11 mouse cellular contexts compared by ENCODE assay signal in genomic region chr9:116328201-116328600, GRCm38 (mm10).
DNase-seq lines count a peak whose midpoint lies in the region; ATAC-seq and TF ChIP-seq lines count a peak whose summit lies in the region.
"Had no signal": no experiment of that assay in that cellular context is flagged by ENCODE, and none has a peak within 500 bp of the region (broad histone marks: within the 10 kb centered on the region; RNA-seq: fewer than 3 reads in every experiment).

No protein-coding gene starts in this region.

- no peak for ATAC-seq in midbrain, postnatal 0 days (ENCODE audit: low FRiP score)
- ATAC-seq in midbrain, embryonic 16.5 days, result no peak
- ATAC-seq in forebrain, embryonic 11.5 days (replicated peaks; ENCODE audit: low FRiP score), result no peak
- ATAC-seq: forebrain, embryonic 16.5 days had no signal

- H3K4me1 ChIP-seq in midbrain, postnatal 0 days (ENCODE audit: insufficient read depth, low read length), result no peaks in the 10 kb centered on the region
- no peaks in the 10 kb centered on the region for H3K4me1 ChIP-seq in midbrain, embryonic 16.5 days (ENCODE audit: control insufficient read depth, insufficient read depth, low read length)
- H3K4me1 ChIP-seq in limb, embryonic 10.5 days, result peaks cover 16% of the 10 kb centered on the region
- no peaks in the 10 kb centered on the region for H3K4me1 ChIP-seq in forebrain, embryonic 11.5 days (replicated peaks; ENCODE audit: control insufficient read depth, insufficient read depth, low read length)

- no peaks in the 10 kb centered on the region for H3K27me3 ChIP-seq in midbrain, postnatal 0 days (ENCODE audit: insufficient read depth, low read length)
- no peaks in the 10 kb centered on the region for H3K27me3 ChIP-seq in midbrain, embryonic 16.5 days (ENCODE audit: control insufficient read depth, insufficient read depth, low read depth, low read length)
- no peaks in the 10 kb centered on the region for H3K27me3 ChIP-seq in limb, embryonic 10.5 days (ENCODE audit: low read depth, poor library complexity, severe bottlenecking)
- H3K27me3 ChIP-seq in forebrain, embryonic 11.5 days (ENCODE audit: control insufficient read depth, insufficient read depth, low read length), result no peaks in the 10 kb centered on the region
- H3K27me3 ChIP-seq: neural tube, embryonic 12.5 days had no signal

- H3K36me3 ChIP-seq in midbrain, postnatal 0 days (ENCODE audit: insufficient read depth, low read length), result no peaks in the 10 kb centered on the region
- H3K36me3 ChIP-seq in midbrain, embryonic 16.5 days (ENCODE audit: control insufficient read depth, insufficient read depth, low read length), result no peaks in the 10 kb centered on the region
- H3K36me3 ChIP-seq in limb, embryonic 10.5 days, result no peaks in the 10 kb centered on the region
- H3K36me3 ChIP-seq in forebrain, embryonic 11.5 days (ENCODE audit: control insufficient read depth, insufficient read depth, low read length), result no peaks in the 10 kb centered on the region
- H3K36me3 ChIP-seq: neural tube, embryonic 12.5 days had no signal

- H3K4me3 ChIP-seq in midbrain, postnatal 0 days (ENCODE audit: low read depth, low read length), result no peak overlapping the region
- no peak overlapping the region for H3K4me3 ChIP-seq in midbrain, embryonic 16.5 days (ENCODE audit: low read depth, low read length)
- no peak overlapping the region for H3K4me3 ChIP-seq in limb, embryonic 10.5 days
- no peak overlapping the region for H3K4me3 ChIP-seq in forebrain, embryonic 11.5 days (ENCODE audit: low read depth, low read length)
- H3K4me3 ChIP-seq: neural tube, embryonic 12.5 days had no signal

- 15% methylated on average over 3 of the region's 3 CpGs for WGBS in midbrain, postnatal 0 days
- WGBS in midbrain, embryonic 16.5 days, result 15% methylated on average over 3 of the region's 3 CpGs
- 35% methylated on average over 3 of the region's 3 CpGs for WGBS in limb, embryonic 10.5 days
- WGBS in forebrain, embryonic 11.5 days, result 14% methylated on average over 3 of the region's 3 CpGs

- TF ChIP-seq CTCF in midbrain, postnatal 0 days (IDR thresholded peaks at IDR 0.05), result no peak

- 0 out of 2 replicates have a peak overlapping the region, but pooled peaks have one; percentile 21 for H3K27ac ChIP-seq in midbrain, postnatal 0 days (ENCODE audit: low read depth, low read length)
- H3K27ac ChIP-seq in midbrain, embryonic 16.5 days (ENCODE audit: low read length), result no peak overlapping the region
- peak overlapping the region; percentile 66; the same call in 1 of the 2 replicates for H3K27ac ChIP-seq in limb, embryonic 10.5 days
- no peak overlapping the region for H3K27ac ChIP-seq in forebrain, embryonic 11.5 days (ENCODE audit: low read depth, low read length)
- H3K27ac ChIP-seq: macrophage; neural tube, embryonic 12.5 days had no signal

- intact Hi-C loops in gastrocnemius, postnatal 14 days (cut with DNase I; ENCODE audit: low total_unique reads), result no loop called here
- intact Hi-C loops in heart, postnatal 10 days (cut with DNase I), result loop anchor here (5.0 kb wide), 1 partner anchor 111 kb away; no protein-coding TSS in a partner anchor

- H3K9me3 ChIP-seq in midbrain, postnatal 0 days (ENCODE audit: low read length), result no peaks in the 10 kb centered on the region
- H3K9me3 ChIP-seq in midbrain, embryonic 16.5 days (replicated peaks; ENCODE audit: control insufficient read depth, low read length, poor library complexity, severe bottlenecking), result no peaks in the 10 kb centered on the region
- H3K9me3 ChIP-seq in limb, embryonic 10.5 days (replicated peaks), result no peaks in the 10 kb centered on the region
- H3K9me3 ChIP-seq in forebrain, embryonic 11.5 days (ENCODE audit: control insufficient read depth, low read length), result no peaks in the 10 kb centered on the region
- H3K9me3 ChIP-seq: neural tube, embryonic 12.5 days had no signal

- no peak overlapping the region for H3K9ac ChIP-seq in midbrain, postnatal 0 days (replicated peaks; ENCODE audit: low read length, poor library complexity, severe bottlenecking)
- no peak overlapping the region for H3K9ac ChIP-seq in midbrain, embryonic 16.5 days (ENCODE audit: low read depth, low read length)
- no peak overlapping the region for H3K9ac ChIP-seq in forebrain, embryonic 11.5 days (ENCODE audit: low read length)
- H3K9ac ChIP-seq: neural tube, embryonic 12.5 days had no signal

- no peak overlapping the region for H3K4me2 ChIP-seq in midbrain, postnatal 0 days (ENCODE audit: low read depth, low read length, poor library complexity, severe bottlenecking)
- H3K4me2 ChIP-seq in midbrain, embryonic 16.5 days (ENCODE audit: low read length), result no peak overlapping the region
- H3K4me2 ChIP-seq in forebrain, embryonic 11.5 days (ENCODE audit: low read depth, low read length, severe bottlenecking), result no peak overlapping the region
- H3K4me2 ChIP-seq: neural tube, embryonic 12.5 days had no signal

- peak; percentile 22 for DNase-seq in gastrocnemius, postnatal 14 days
- DNase-seq in gastrocnemius, postnatal 10 days, result no peak
- DNase-seq in midbrain, postnatal 0 days (ENCODE audit: low spot score), result no peak
- peak; percentile 38 to 43 for DNase-seq in heart, postnatal 10 days
- no peak for DNase-seq in limb, embryonic 10.5 days (ENCODE audit: low spot score)
- no peak for DNase-seq in cerebellum, postnatal 10 days
- DNase-seq in forebrain, embryonic 11.5 days (ENCODE audit: low spot score), result no peak

Comparison
In these comparisons a context has a peak if more than half of its experiments do, and no peak if none do; other contexts are left out.
1. DNase-seq: peak in gastrocnemius, postnatal 14 days (single experiment) and heart, postnatal 10 days (2 of 2); none in gastrocnemius, postnatal 10 days (single experiment), midbrain, postnatal 0 days (single experiment), limb, embryonic 10.5 days (single experiment), cerebellum, postnatal 10 days (0 of 2) and forebrain, embryonic 11.5 days (single experiment).
2. H3K27ac ChIP-seq: peak in midbrain, postnatal 0 days (single experiment) and limb, embryonic 10.5 days (single experiment); none in midbrain, embryonic 16.5 days (single experiment) and forebrain, embryonic 11.5 days (single experiment).